Comparison of ENCODE assay signal across 9 mouse cellular contexts in genomic region chr12:69634761-69635160, GRCm38 (mm10). TPM values are rescaled to one million over a fixed set of nuclear protein-coding genes. Genes with fewer than 3 reads are reported as not detected.
DNase-seq lines count a peak whose midpoint lies in the region; ATAC-seq lines count a peak whose summit lies in the region.
"Had no signal": no experiment of that assay in that cellular context is flagged by ENCODE, and none has a peak within 500 bp of the region (broad histone marks: within the 10 kb centered on the region; RNA-seq: fewer than 3 reads in every experiment).

No protein-coding gene starts in this region.

- H3K27me3 ChIP-seq in heart, embryonic 11.5 days (ENCODE audit: control insufficient read depth, insufficient read depth, low read length), result no peaks in the 10 kb centered on the region
- H3K27me3 ChIP-seq: hindbrain, embryonic 15.5 days had no signal

- no peak overlapping the region for H3K9ac ChIP-seq in heart, embryonic 11.5 days (ENCODE audit: low read depth, low read length)
- H3K9ac ChIP-seq: hindbrain, embryonic 15.5 days had no signal

- peak; percentile 35 for DNase-seq in heart, postnatal 4 days
- DNase-seq in CD4-positive, CD25-positive, alpha-beta regulatory T cell, adult 2 months (ENCODE audit: low read depth, low spot score), result peak; percentile 74
- DNase-seq in c-Kit-positive CD71-positive TER-119-negative erythroid progenitor cells, embryonic 14.5 days (ENCODE audit: low read depth), result peak; percentile 27
- no peak for DNase-seq in frontal cortex, postnatal 36 days (ENCODE audit: low spot score in 2 of 2)
- no peak for DNase-seq in adrenal gland, adult 2 months

- no peak overlapping the region for H3K27ac ChIP-seq in heart, embryonic 11.5 days (ENCODE audit: low read depth, low read length)
- H3K27ac ChIP-seq: hindbrain, embryonic 15.5 days had no signal

- no peak for ATAC-seq in heart, embryonic 11.5 days (replicated peaks; ENCODE audit: insufficient number of reproducible peaks, low FRiP score, low TSS enrichment)
- 0 out of 2 replicates have a peak, but pooled peaks have one; percentile 50 for ATAC-seq in monocyte, adult 5-6 weeks (replicated peaks; ENCODE audit: insufficient number of reproducible peaks, low FRiP score, low TSS enrichment, poor library complexity, severe bottlenecking)
- ATAC-seq in erythroid progenitor cell, adult 5-6 weeks (replicated peaks; ENCODE audit: low FRiP score, poor library complexity, severe bottlenecking), result no peak

- peaks cover 6% of the 10 kb centered on the region for H3K36me3 ChIP-seq in heart, embryonic 11.5 days (ENCODE audit: control insufficient read depth, insufficient read depth, low read length)

- H3K4me2 ChIP-seq in heart, embryonic 11.5 days, result no peak overlapping the region
- H3K4me2 ChIP-seq: hindbrain, embryonic 15.5 days had no signal

- H3K4me1 ChIP-seq in heart, embryonic 11.5 days (ENCODE audit: control insufficient read depth, insufficient read depth, low read length), result no peaks in the 10 kb centered on the region
- H3K4me1 ChIP-seq: hindbrain, embryonic 15.5 days had no signal

- H3K9me3 ChIP-seq in heart, embryonic 11.5 days (replicated peaks; ENCODE audit: control insufficient read depth, low read length), result no peaks in the 10 kb centered on the region
- H3K9me3 ChIP-seq: hindbrain, embryonic 15.5 days had no signal

- 91% methylated on average over 3 of the region's 3 CpGs for WGBS in heart, embryonic 11.5 days (ENCODE audit: insufficient replicate concordance)

- no peak overlapping the region for H3K4me3 ChIP-seq in heart, embryonic 11.5 days (ENCODE audit: low read depth, low read length)
- H3K4me3 ChIP-seq: hindbrain, embryonic 15.5 days had no signal

RNA-seq across cellular contexts. Expression of gene Sos2, which starts 46.9 kb away (rescaled TPM):
- 10 to 100 TPM; 28.2 to 30.3 TPM for total RNA-seq in heart, postnatal 4 days (2021)
- polyA plus RNA-seq in heart, embryonic 11.5 days (2014; fragmentation: Nextera tagmentation; extraction: Ambion mirVana), result 7.9 and 9.1 TPM in 2 replicates
- total RNA-seq in monocyte, adult 5-6 weeks (2017), result 43.3 to 91.0 TPM (median 60.5 TPM) in 3 replicates
- total RNA-seq in erythroid progenitor cell, adult 5-6 weeks (2015; ENCODE audit: low replicate concordance), result 38.6 and 77.5 TPM in 2 replicates
- 28.5 and 42.0 TPM in 2 replicates for total RNA-seq in erythroid progenitor cell, adult 5-6 weeks (2017; ENCODE audit: low replicate concordance)
- total RNA-seq in adrenal gland, adult 2 months (2021), result 10 to 100 TPM; 44.2 to 55.2 TPM
- polyA plus RNA-seq in adrenal gland, adult 2 months (2012; rRNA removed), result 9.6 and 14.1 TPM in 2 replicates

RNA-seq across cellular contexts. Expression of gene Vcpkmt, which starts 51.9 kb away (rescaled TPM):
- total RNA-seq in heart, postnatal 4 days (2021), result 1 to 10 TPM; 6.3 to 6.9 TPM
- 22.8 and 25.3 TPM in 2 replicates for polyA plus RNA-seq in heart, embryonic 11.5 days (2014; fragmentation: Nextera tagmentation; extraction: Ambion mirVana)
- 10.9 to 19.7 TPM (median 14.9 TPM) in 3 replicates for total RNA-seq in monocyte, adult 5-6 weeks (2017)
- total RNA-seq in erythroid progenitor cell, adult 5-6 weeks (2015; ENCODE audit: low replicate concordance), result 3.8 and 5.0 TPM in 2 replicates
- 1.7 TPM in 1 of 2 replicates, not detected in the other for total RNA-seq in erythroid progenitor cell, adult 5-6 weeks (2017; ENCODE audit: low replicate concordance)
- 10 to 100 TPM; 12.4 to 15.2 TPM for total RNA-seq in adrenal gland, adult 2 months (2021)
- polyA plus RNA-seq in adrenal gland, adult 2 months (2012; rRNA removed), result 6.1 and 7.4 TPM in 2 replicates

Comparison
In these comparisons a context has a peak if more than half of its experiments do, and no peak if none do; other contexts are left out.
1. DNase-seq: peak in heart, postnatal 4 days (single experiment), CD4-positive, CD25-positive, alpha-beta regulatory T cell, adult 2 months (single experiment) and c-Kit-positive CD71-positive TER-119-negative erythroid progenitor cells, embryonic 14.5 days (single experiment); none in frontal cortex, postnatal 36 days (0 of 2) and adrenal gland, adult 2 months (single experiment).